Mouse (Mus musculus) intestine, postnatal 0 days (tissue): ENCODE data around the gene Lyrm1. TPM values are rescaled to one million over a fixed set of nuclear protein-coding genes. Genes with fewer than 3 reads are reported as not detected.
A peak's percentile ranks its signal among the peaks of the same experiment; 100 is the strongest.

Source experiments
- ATAC-seq: fragments of 200-750 bp; cut with Nextera tagmentation; 2 replicates; pipeline ENCODE4 v1.8.0; 2017; ENCODE audit warnings: mild to moderate bottlenecking, moderate TSS enrichment, moderate library complexity
- H3K27ac ChIP-seq: fragments of 300-500 bp; sonication (generic); 2 replicates; pipeline ENCODE4 v1.5.1; 2014; ENCODE audit warnings: mild to moderate bottlenecking, low read depth, low read length, moderate library complexity
- H3K27me3 ChIP-seq: fragments of 300-500 bp; sonication (generic); replicated peaks from 2 replicates; pipeline ENCODE4 v1.6.1; 2014; ENCODE audit warnings: low read length, mixed read lengths; ENCODE audit not compliant: control insufficient read depth, insufficient read depth
- H3K36me3 ChIP-seq: fragments of 300-500 bp; sonication (generic); 2 replicates; pipeline ENCODE4 v1.6.1; 2014; ENCODE audit warnings: mild to moderate bottlenecking, moderate library complexity; ENCODE audit not compliant: control insufficient read depth, insufficient read depth
- H3K4me1 ChIP-seq: fragments of 300-500 bp; sonication (generic); replicated peaks from 2 replicates; pipeline ENCODE4 v1.6.1; 2014; ENCODE audit warnings: antibody characterized with exemption, low read length, mixed read lengths; ENCODE audit not compliant: control insufficient read depth, insufficient read depth
- H3K4me2 ChIP-seq: fragments of 300-500 bp; sonication (generic); replicated peaks from 2 replicates; pipeline ENCODE4 v1.6.1; 2014; ENCODE audit warnings: low read depth, mild to moderate bottlenecking, moderate library complexity
- H3K4me3 ChIP-seq: fragments of 300-500 bp; sonication (generic); 2 replicates; pipeline ENCODE4 v1.5.1; 2014; ENCODE audit warnings: low read depth, low read length
- H3K9ac ChIP-seq: fragments of 300-500 bp; sonication (generic); 2 replicates; pipeline ENCODE4 v1.6.1; 2014; ENCODE audit warnings: mild to moderate bottlenecking, low read depth, low read length
- H3K9me3 ChIP-seq: fragments of 300-500 bp; sonication (generic); 2 replicates; pipeline ENCODE4 v1.6.1; 2016; ENCODE audit warnings: mixed run types; ENCODE audit not compliant: control insufficient read depth
- CTCF ChIP-seq: sonication (generic); IDR thresholded peaks from 2 replicates; pipeline ENCODE4 v1.5.1; 2016; ENCODE audit warnings: low read depth, mild to moderate bottlenecking, control low read depth, antibody characterized with exemption, moderate library complexity
- WGBS: fragments of 180-500 bp; shearing (Covaris S2); extraction: QIAGEN DNeasy Blood & Tissue Kit; methylation state at CpG from one replicate; pipeline ENCODE4 v1.1.7; 2014; 5-methylcytosine and 5-hydroxymethylcytosine counted together
- polyA plus RNA-seq: library from polyadenylated mRNA; unstranded; fragments of >200 nt; fragmentation: Nextera tagmentation; extraction: Ambion mirVana; gene quantifications from 2 replicates; pipeline ENCODE4 v1.2.1, GENCODE M21; 2015

Gene Lyrm1
- polyA plus RNA-seq, 1 experiment from 2014 or later, result 11.8 TPM

GRCm38 (mm10) chr7:119875776-119876440, 19.8 kb upstream of the Lyrm1 start:
- no peak overlapping the region for H3K4me3 ChIP-seq
- no peaks in the 10 kb centered on the region for H3K9me3 ChIP-seq
- H3K36me3 ChIP-seq, result peaks cover 2% of the 10 kb centered on the region; the same call in 1 of the 2 replicates
- no peak for ATAC-seq
- no peaks in the 10 kb centered on the region for H3K27me3 ChIP-seq
- peaks cover 10% of the 10 kb centered on the region; the same call in 1 of the 2 replicates for H3K4me1 ChIP-seq
- WGBS, result 67% methylated on average over 3 of the region's 3 CpGs
- no peak overlapping the region for H3K27ac ChIP-seq
- no peak overlapping the region for H3K4me2 ChIP-seq
- TF ChIP-seq CTCF, result no peak
- H3K9ac ChIP-seq, result no peak overlapping the region

- H3K36me3 ChIP-seq, result peaks cover 2% of the 10 kb centered on the region; the same call in 1 of the 2 replicates
- H3K27me3 ChIP-seq, result no peaks in the 10 kb centered on the region
- no peak overlapping the region for H3K4me2 ChIP-seq
- ATAC-seq, result 0 out of 2 replicates have a peak, but pooled peaks have one; percentile 36
- peaks cover 13% of the 10 kb centered on the region; the same call in 1 of the 2 replicates for H3K4me1 ChIP-seq
- 77% methylated on average over 4 of the region's 4 CpGs for WGBS
- no peak for TF ChIP-seq CTCF
- H3K27ac ChIP-seq, result no peak overlapping the region; the same call in 1 of the 2 replicates
- no peaks in the 10 kb centered on the region for H3K9me3 ChIP-seq
- H3K4me3 ChIP-seq, result no peak overlapping the region
- H3K9ac ChIP-seq, result no peak overlapping the region
Measured at GRCm38 (mm10) chr7:119879171-119879570, 16.5 kb upstream of the Lyrm1 start.

GRCm38 (mm10) chr7:119880345-119880744, 15.3 kb upstream of the Lyrm1 start:
- WGBS, result 31% methylated on average over 5 of the region's 5 CpGs
- no peak for TF ChIP-seq CTCF
- Histone ChIP-seq H3K27me3 (no peaks in the 10 kb centered on the region), H3K4me1 (peaks cover 13% of the 10 kb centered on the region; the same call in 1 of the 2 replicates), H3K36me3 (peaks cover 2% of the 10 kb centered on the region; the same call in 1 of the 2 replicates), H3K9ac (no peak overlapping the region), H3K9me3 (no peaks in the 10 kb centered on the region), H3K27ac (no peak overlapping the region; the same call in none of the 2 replicates), H3K4me3 (no peak overlapping the region), H3K4me2 (peak overlapping the region; percentile 9; the same call in 1 of the 2 replicates)
- peak; percentile 69 for ATAC-seq

GRCm38 (mm10) chr7:119881229-119881628, 14.4 kb upstream of the Lyrm1 start:
- peak; percentile 62 for ATAC-seq
- no peaks in the 10 kb centered on the region for H3K27me3 ChIP-seq
- H3K9ac ChIP-seq, result no peak overlapping the region
- TF ChIP-seq CTCF, result no peak
- peak overlapping the region; percentile 9; the same call in 1 of the 2 replicates for H3K4me2 ChIP-seq
- no peak overlapping the region for H3K27ac ChIP-seq
- WGBS, result 55% methylated on average over 2 of the region's 2 CpGs
- no peaks in the 10 kb centered on the region for H3K9me3 ChIP-seq
- H3K4me1 ChIP-seq, result peaks cover 13% of the 10 kb centered on the region; the same call in 1 of the 2 replicates
- H3K36me3 ChIP-seq, result peaks cover 2% of the 10 kb centered on the region; the same call in 1 of the 2 replicates
- H3K4me3 ChIP-seq, result no peak overlapping the region

- H3K9ac ChIP-seq, result no peak overlapping the region
- peaks cover 6% of the 10 kb centered on the region; the same call in 1 of the 2 replicates for H3K36me3 ChIP-seq
- no peak overlapping the region for H3K27ac ChIP-seq
- no peak for ATAC-seq
- no peak for TF ChIP-seq CTCF
- WGBS, result 86% methylated on average over 4 of the region's 4 CpGs
- no peak overlapping the region for H3K4me3 ChIP-seq
- H3K27me3 ChIP-seq, result no peaks in the 10 kb centered on the region
- H3K4me1 ChIP-seq, result 0 out of 2 replicates have a peak, but pooled peaks cover 4% of the 10 kb centered on the region
- no peak overlapping the region for H3K4me2 ChIP-seq
- H3K9me3 ChIP-seq, result no peaks in the 10 kb centered on the region
Measured at GRCm38 (mm10) chr7:119887887-119888286, 7.8 kb upstream of the Lyrm1 start.

GRCm38 (mm10) chr7:119892198-119892597, 3.5 kb upstream of the Lyrm1 start:
- Histone ChIP-seq H3K27me3 (no peaks in the 10 kb centered on the region), H3K9me3 (no peaks in the 10 kb centered on the region), H3K36me3 (no peaks in the 10 kb centered on the region), H3K4me1 (0 out of 2 replicates have a peak, but pooled peaks cover 7% of the 10 kb centered on the region), H3K4me2 (peak overlapping the region; percentile 28; the same call in 1 of the 2 replicates), H3K27ac (peak overlapping the region; percentile 65), H3K9ac (no peak overlapping the region), H3K4me3 (no peak overlapping the region)
- no peak for ATAC-seq
- 50% methylated on average over 1 of the region's 1 CpGs for WGBS
- TF ChIP-seq CTCF, result no peak
